Mouse (Mus musculus) midbrain, embryonic 16.5 days (tissue): ENCODE data around the gene Msrb2. TPM values are rescaled to one million over a fixed set of nuclear protein-coding genes. Genes with fewer than 3 reads are reported as not detected.

Experiments
- ATAC-seq: fragments of 200-750 bp; cut with Nextera tagmentation; 2 replicates; pipeline ENCODE4 v1.8.0; 2017; ENCODE audit warnings: moderate TSS enrichment
- H3K27ac ChIP-seq: fragments of 300-500 bp; sonication (generic); 2 replicates; pipeline ENCODE4 v1.5.1; 2014; ENCODE audit warnings: mild to moderate bottlenecking, low read length, mixed read lengths
- H3K27me3 ChIP-seq: fragments of 300-500 bp; sonication (generic); 2 replicates; pipeline ENCODE4 v1.6.1; 2014; ENCODE audit warnings: low read depth, low read length, mixed read lengths; ENCODE audit not compliant: control insufficient read depth, insufficient read depth
- H3K36me3 ChIP-seq: fragments of 300-500 bp; sonication (generic); 2 replicates; pipeline ENCODE4 v1.6.1; 2014; ENCODE audit warnings: mild to moderate bottlenecking, low read length, moderate library complexity, mixed read lengths; ENCODE audit not compliant: control insufficient read depth, insufficient read depth
- H3K4me1 ChIP-seq: fragments of 300-500 bp; sonication (generic); 2 replicates; pipeline ENCODE4 v1.6.1; 2014; ENCODE audit warnings: mild to moderate bottlenecking, low read length, mixed read lengths; ENCODE audit not compliant: control insufficient read depth, insufficient read depth
- H3K4me2 ChIP-seq: fragments of 300-500 bp; sonication (generic); 2 replicates; pipeline ENCODE4 v1.6.1; 2014; ENCODE audit warnings: mild to moderate bottlenecking, low read length, mixed read lengths
- H3K4me3 ChIP-seq: fragments of 300-500 bp; sonication (generic); 2 replicates; pipeline ENCODE4 v1.5.1; 2014; ENCODE audit warnings: low read depth, mild to moderate bottlenecking, low read length, moderate library complexity, mixed read lengths
- H3K9ac ChIP-seq: fragments of 300-500 bp; sonication (generic); 2 replicates; pipeline ENCODE4 v1.6.1; 2014; ENCODE audit warnings: low read depth, low read length, mixed read lengths
- H3K9me3 ChIP-seq: fragments of 300-500 bp; sonication (generic); replicated peaks from 2 replicates; pipeline ENCODE4 v1.6.1; 2014; ENCODE audit warnings: mild to moderate bottlenecking, low read length, mixed read lengths; ENCODE audit not compliant: control insufficient read depth, poor library complexity, severe bottlenecking
- WGBS: fragments of 180-500 bp; shearing (Covaris S2); extraction: QIAGEN DNeasy Blood & Tissue Kit; methylation state at CpG from one replicate; pipeline ENCODE4 v1.1.7; 2014; 5-methylcytosine and 5-hydroxymethylcytosine counted together
- polyA plus RNA-seq: library from polyadenylated mRNA; unstranded; fragments of >200 nt; fragmentation: Nextera tagmentation; extraction: Ambion mirVana; gene quantifications from 2 replicates; pipeline ENCODE4 v1.2.1, GENCODE M21; 2015

Msrb2 gene
- polyA plus RNA-seq, 1 experiment from 2014 or later, result 6.7 TPM

- no peak overlapping the region for H3K4me3 ChIP-seq
- no peaks in the 10 kb centered on the region for H3K36me3 ChIP-seq
- no peaks in the 10 kb centered on the region for H3K4me1 ChIP-seq
- no peak for ATAC-seq
- no peak overlapping the region for H3K4me2 ChIP-seq
- no peaks in the 10 kb centered on the region for H3K27me3 ChIP-seq
- WGBS, result 91% methylated on average over 5 of the region's 5 CpGs
- no peak overlapping the region for H3K27ac ChIP-seq
- no peaks in the 10 kb centered on the region; the same call in 1 of the 2 replicates for H3K9me3 ChIP-seq
- no peak overlapping the region for H3K9ac ChIP-seq
Measured at GRCm38 (mm10) chr2:19350167-19350566, 21.1 kb upstream of the Msrb2 start.

GRCm38 (mm10) chr2:19351615-19352253, 19.5 kb upstream of the Msrb2 start:
- WGBS, result 95% methylated on average over 1 of the region's 1 CpGs
- no peaks in the 10 kb centered on the region for H3K4me1 ChIP-seq
- no peaks in the 10 kb centered on the region; the same call in 1 of the 2 replicates for H3K9me3 ChIP-seq
- no peaks in the 10 kb centered on the region for H3K36me3 ChIP-seq
- H3K4me3 ChIP-seq, result no peak overlapping the region
- no peak overlapping the region for H3K9ac ChIP-seq
- no peak for ATAC-seq
- H3K27me3 ChIP-seq, result no peaks in the 10 kb centered on the region
- no peak overlapping the region for H3K27ac ChIP-seq
- no peak overlapping the region for H3K4me2 ChIP-seq

- no peak for ATAC-seq
- Histone ChIP-seq H3K27ac (no peak overlapping the region), H3K4me2 (no peak overlapping the region), H3K36me3 (no peaks in the 10 kb centered on the region), H3K27me3 (no peaks in the 10 kb centered on the region), H3K9me3 (no peaks in the 10 kb centered on the region; the same call in 1 of the 2 replicates), H3K4me1 (no peaks in the 10 kb centered on the region), H3K4me3 (no peak overlapping the region), H3K9ac (no peak overlapping the region)
- WGBS, result 82% methylated on average over 2 of the region's 2 CpGs
Measured at GRCm38 (mm10) chr2:19353158-19353557, 18.1 kb upstream of the Msrb2 start.

DNA sequence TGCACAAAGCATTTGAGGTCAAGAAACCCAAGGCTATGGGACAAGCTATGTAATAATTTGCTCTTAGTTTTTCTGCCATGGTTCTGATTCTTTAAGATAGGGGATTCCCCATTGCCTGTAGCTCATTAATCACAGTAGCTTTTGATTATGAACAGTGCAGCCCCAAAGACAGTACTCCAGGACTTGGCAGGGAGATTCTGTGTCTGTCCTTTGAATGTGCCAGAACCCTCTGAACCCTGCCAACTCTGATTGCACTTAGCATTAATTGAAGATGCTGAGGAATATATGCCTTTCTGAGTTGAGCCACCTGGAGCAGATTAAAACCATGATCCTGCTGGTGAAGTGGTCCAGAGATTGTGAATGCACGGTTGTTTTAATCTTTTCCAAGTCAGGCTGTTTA, 8.4 kb upstream of the Msrb2 start:
- H3K27ac ChIP-seq, result no peak overlapping the region
- H3K4me3 ChIP-seq, result no peak overlapping the region
- H3K27me3 ChIP-seq, result no peaks in the 10 kb centered on the region
- no peaks in the 10 kb centered on the region for H3K36me3 ChIP-seq
- H3K9me3 ChIP-seq, result no peaks in the 10 kb centered on the region
- H3K4me2 ChIP-seq, result no peak overlapping the region
- WGBS, result 73% methylated on average over 1 of the region's 1 CpGs
- H3K9ac ChIP-seq, result no peak overlapping the region
- ATAC-seq, result no peak
- H3K4me1 ChIP-seq, result no peaks in the 10 kb centered on the region

GRCm38 (mm10) chr2:19366426-19366825, 4.8 kb upstream of the Msrb2 start:
- no peaks in the 10 kb centered on the region for H3K27me3 ChIP-seq
- H3K4me2 ChIP-seq, result no peak overlapping the region
- no peak for ATAC-seq
- no peaks in the 10 kb centered on the region for H3K4me1 ChIP-seq
- H3K27ac ChIP-seq, result no peak overlapping the region
- no peak overlapping the region for H3K9ac ChIP-seq
- no peaks in the 10 kb centered on the region for H3K36me3 ChIP-seq
- H3K4me3 ChIP-seq, result no peak overlapping the region
- H3K9me3 ChIP-seq, result no peaks in the 10 kb centered on the region
- 13% methylated on average over 3 of the region's 3 CpGs for WGBS

- no peaks in the 10 kb centered on the region for H3K36me3 ChIP-seq
Measured at GRCm38 (mm10) chr2:19367114-19367513, 4.1 kb upstream of the Msrb2 start.

DNA sequence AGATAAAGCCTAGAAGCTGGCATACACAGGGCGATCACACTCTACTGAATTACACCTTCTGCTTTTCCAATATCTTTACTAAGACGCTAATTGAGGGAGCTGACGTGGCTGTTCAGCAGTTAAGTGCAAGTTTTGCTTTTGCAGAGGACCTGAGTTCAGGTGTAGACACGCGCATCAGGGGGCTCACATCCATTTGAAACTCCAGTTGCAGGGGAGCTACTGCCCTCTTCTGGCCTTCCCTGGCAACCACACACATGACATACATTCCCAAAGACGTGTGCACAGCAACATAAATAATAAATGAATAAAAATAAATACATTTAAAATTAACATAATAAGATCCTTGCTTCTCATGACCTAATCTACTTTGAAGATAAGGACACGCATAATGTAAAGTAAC, 2.5 kb downstream of the Msrb2 start:
- Histone ChIP-seq H3K27me3 (no peaks in the 10 kb centered on the region), H3K9ac (no peak overlapping the region), H3K27ac (no peak overlapping the region), H3K9me3 (no peaks in the 10 kb centered on the region), H3K4me3 (no peak overlapping the region), H3K4me1 (no peaks in the 10 kb centered on the region), H3K36me3 (no peaks in the 10 kb centered on the region), H3K4me2 (no peak overlapping the region)
- 90% methylated on average over 7 of the region's 7 CpGs for WGBS
- no peak for ATAC-seq

More at GRCm38 (mm10) chr2:19367114-19367513, 4.1 kb upstream of the Msrb2 start:
- WGBS, result 81% methylated on average over 11 of the region's 11 CpGs
- Histone ChIP-seq H3K4me3 (no peak overlapping the region), H3K9me3 (no peaks in the 10 kb centered on the region), H3K27ac (no peak overlapping the region), H3K4me2 (no peak overlapping the region), H3K27me3 (no peaks in the 10 kb centered on the region), H3K4me1 (no peaks in the 10 kb centered on the region), H3K9ac (no peak overlapping the region)
- ATAC-seq, result no peak

DNA sequence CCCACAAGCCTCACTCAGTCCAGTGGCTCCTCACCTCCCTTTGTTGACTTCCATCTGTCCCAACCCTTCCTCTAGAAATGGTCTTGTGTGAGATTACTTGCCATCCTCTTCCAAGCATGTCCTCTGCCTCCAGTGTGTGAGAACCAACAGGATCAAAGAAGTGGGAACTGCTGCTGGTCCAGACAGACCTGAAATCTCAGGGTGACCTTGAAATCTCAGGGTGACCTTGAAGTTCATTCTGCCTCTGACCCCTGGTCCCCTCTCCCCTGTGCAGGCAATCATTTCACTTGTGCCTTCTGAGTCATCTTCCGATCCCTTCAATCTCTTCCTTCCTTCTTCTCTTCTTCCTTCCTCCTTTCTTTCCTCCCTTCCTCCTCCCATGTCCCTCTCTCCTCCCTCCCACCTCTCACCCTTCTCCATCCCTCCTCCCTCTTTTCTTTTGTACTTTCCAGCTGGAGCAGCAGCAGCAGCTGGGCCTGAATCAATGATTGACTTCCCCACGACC, 9.3 kb downstream of the Msrb2 start:
- ATAC-seq, result no peak
- no peaks in the 10 kb centered on the region for H3K27me3 ChIP-seq
- 48% methylated on average over 2 of the region's 2 CpGs for WGBS
- H3K36me3 ChIP-seq, result no peaks in the 10 kb centered on the region
- H3K4me1 ChIP-seq, result no peaks in the 10 kb centered on the region
- no peak overlapping the region for H3K4me3 ChIP-seq
- H3K4me2 ChIP-seq, result no peak overlapping the region
- H3K9me3 ChIP-seq, result no peaks in the 10 kb centered on the region
- H3K9ac ChIP-seq, result no peak overlapping the region
- no peak overlapping the region for H3K27ac ChIP-seq

DNA sequence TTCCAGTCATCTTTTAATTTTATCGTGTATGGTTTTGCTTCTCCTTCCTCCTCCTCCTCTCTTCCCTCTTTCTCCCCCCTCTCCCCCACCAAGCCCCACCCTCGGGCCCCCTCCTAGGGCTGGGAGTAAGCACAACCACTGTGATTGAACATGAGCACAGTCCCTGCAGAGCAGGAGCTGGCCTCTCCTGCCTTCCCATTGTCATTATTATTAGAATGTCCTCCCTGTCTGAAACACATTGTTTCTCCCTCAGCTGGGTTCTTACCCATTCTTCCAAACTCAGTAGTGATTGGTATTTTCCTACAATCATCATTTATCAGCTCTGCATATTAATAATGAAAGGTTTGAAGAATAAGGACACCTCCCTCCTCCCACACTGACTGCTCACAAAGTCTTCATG, 9.7 kb downstream of the Msrb2 start:
- 11% methylated on average over 2 of the region's 2 CpGs for WGBS
- H3K9me3 ChIP-seq, result no peaks in the 10 kb centered on the region
- ATAC-seq, result no peak
- no peaks in the 10 kb centered on the region for H3K4me1 ChIP-seq
- no peak overlapping the region for H3K4me3 ChIP-seq
- no peak overlapping the region for H3K9ac ChIP-seq
- H3K27me3 ChIP-seq, result no peaks in the 10 kb centered on the region
- H3K36me3 ChIP-seq, result no peaks in the 10 kb centered on the region
- H3K4me2 ChIP-seq, result no peak overlapping the region
- no peak overlapping the region for H3K27ac ChIP-seq
